Mouse (Mus musculus) embryo, embryonic 9.5 days (tissue): ENCODE results near the gene Pygo2.
A peak's percentile ranks its signal among the peaks of the same experiment; 100 is the strongest.
"Not testable (repeated sequence)": the region's sequence is repeated elsewhere in the genome, so short reads cannot be mapped to it uniquely, and the experiment has no call there.

ENCODE experiments used
- DNase-seq: peaks from one replicate; pipeline ENCODE4 v3.0.0-alpha.2; 2017; ENCODE audit errors: extremely low spot score

Gene Pygo2

DNA sequence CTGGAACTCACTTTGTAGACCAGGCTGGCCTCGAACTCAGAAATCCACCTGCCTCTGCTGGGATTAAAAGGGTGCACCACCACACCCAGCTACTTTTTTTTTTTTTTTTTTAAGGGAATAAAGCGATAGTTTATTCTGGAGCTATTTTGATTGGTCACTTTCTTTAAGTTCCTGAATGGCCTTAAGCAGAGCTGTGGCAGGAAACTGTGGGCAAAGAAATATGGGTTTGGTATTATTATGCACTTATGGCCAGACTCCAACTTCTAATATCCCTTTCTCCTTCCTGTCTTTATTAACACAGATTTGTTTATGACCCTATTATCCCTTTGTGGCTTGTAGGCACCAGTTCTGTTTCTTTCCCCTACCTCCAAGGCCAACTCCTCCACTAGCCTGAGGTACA, 9.6 kb upstream of the Pygo2 start:
- DNase-seq, result no peak

DNA sequence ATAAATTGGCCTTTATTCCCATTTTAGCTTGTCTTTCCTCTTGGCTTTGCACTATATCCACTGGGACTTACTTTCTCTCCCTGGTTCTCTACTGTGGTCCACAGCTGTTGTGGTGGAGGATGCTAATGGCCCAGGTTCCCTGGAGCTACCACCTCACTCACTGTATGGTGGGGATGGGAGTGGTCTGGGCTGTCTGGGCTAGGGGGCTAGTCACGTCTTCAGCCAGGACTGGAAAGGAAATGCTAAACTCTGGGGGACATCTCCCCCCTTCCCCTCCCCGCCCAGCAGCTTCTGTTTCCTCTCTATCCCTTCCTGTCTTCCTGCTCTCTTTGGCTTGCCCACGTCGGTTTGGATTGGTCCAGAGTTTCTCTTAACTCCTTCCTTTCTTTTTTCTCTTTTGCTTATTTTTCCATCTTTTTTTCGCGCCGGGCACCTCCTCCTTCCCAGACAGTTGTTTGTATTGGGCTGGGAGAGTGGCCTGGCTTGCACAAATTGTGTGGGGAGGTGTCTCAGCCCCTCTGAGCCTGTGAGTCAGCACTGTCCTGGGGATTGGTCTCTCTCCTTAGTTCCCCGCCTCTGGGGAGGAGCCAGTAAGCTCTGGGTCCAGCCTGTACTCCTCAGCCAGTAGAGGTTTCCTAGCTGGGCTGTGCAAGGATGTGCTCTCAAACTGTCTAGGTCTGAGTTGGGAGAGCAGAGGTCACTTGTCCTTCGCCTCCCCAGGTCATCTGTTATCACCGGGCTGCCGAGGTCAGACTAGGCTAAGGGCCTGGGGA, 8.8 kb upstream of the Pygo2 start:
- DNase-seq, result peak; percentile 80

DNA sequence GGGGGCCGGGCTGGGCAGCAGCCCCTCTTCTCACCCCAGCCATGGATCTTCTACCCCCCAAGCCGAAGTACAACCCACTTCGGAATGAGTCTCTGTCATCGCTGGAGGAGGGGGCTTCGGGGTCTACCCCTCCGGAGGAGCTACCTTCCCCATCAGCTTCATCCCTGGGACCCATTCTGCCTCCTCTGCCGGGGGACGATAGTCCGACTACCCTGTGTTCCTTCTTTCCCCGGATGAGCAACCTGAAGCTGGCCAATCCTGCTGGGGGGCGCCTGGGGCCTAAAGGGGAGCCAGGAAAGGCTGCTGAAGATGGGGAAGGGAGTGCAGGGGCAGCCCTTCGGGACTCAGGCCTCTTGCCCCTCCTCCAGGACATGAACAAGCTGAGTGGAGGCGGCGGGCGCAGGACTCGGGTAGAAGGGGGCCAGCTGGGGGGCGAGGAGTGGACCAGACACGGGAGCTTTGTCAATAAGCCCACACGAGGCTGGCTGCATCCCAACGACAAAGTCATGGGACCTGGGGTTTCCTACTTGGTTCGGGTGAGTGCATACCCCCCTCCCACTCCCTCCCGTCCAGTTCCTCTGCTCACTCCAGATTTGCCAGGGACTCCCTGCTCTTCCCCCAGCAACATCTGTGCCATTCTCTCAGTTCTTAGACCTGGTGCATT, 8.1 kb upstream of the Pygo2 start:
- peak; percentile 34 for DNase-seq

GRCm38 (mm10) chr3:89422556-89423205, 7.3 kb upstream of the Pygo2 start:
- DNase-seq, result no peak

DNA sequence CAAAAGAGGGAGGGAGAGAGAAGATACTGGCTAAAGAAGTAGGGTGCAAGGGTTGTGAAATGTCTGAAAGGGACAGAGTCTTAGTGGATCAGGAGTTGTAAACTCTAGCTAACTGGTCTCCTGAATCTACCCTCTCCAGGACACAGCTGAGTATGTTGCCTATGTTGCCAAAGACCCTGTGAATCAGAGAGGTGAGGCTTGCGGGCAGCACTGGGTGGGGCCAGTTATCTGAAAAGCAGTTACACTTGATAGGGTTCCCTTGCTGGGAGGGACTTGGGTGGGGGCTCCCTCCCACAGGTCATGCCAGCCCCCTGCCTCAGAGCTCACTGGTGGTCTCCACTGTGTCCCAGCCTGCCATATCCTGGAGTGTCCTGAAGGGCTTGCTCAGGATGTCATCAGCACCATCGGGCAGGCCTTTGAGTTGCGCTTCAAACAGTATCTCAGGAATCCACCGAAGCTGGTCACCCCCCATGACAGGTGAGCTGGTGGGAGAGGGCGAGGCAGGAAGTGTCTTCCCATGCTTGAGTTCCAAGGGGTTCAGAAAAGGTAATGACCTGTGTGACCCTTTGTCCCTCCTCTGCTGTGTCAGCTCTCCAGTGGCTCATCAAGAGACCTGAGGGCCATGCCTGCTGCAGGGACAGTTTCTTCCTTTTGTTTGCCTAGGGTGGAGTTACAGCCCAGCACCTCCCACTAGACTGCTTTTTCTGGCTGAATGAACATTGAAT, 5.4 kb upstream of the Pygo2 start:
- no peak for DNase-seq

DNA sequence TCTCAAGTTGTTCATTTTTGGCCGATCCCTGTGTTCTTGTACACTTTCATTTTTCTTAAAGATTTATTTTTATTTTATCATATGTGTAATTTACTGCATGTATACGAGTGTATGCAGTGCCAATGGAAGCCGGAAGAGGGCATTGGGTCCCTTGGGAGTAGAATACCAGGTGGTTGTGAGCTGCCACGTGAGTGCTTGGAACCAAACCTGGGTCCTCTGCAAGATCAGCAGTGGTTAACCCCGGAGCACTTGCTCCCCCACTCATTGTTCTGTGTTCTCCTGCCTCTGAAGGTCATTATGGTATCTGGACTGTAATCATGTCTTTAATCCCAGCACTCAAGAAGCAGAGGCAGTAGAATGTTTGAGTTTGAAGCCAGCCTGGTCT, 4.9 kb upstream of the Pygo2 start:
- DNase-seq, result no peak

DNA sequence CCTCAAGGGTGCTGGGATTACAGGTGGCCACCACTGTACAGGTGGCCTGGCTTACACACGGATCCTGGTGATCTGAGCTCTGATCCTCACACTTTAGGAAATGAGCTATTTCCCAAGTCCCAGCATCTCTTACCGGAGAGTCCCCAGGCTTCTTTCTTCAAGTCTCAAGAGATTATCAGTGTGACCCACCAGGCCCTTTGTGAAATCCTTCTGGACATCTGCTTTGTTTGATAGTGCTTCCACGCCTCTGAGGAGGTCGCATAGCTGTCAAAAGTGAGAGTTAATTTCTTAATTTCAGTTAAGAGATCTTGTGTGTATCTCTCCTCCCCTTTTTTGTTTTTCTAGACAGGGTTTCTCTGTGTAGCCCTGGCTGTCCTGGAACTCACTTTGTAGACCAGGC, 4.1 kb upstream of the Pygo2 start:
- no peak for DNase-seq

GRCm38 (mm10) chr3:89429021-89429420, 993 bp upstream of the Pygo2 start:
- not testable (repeated sequence) for DNase-seq

DNA sequence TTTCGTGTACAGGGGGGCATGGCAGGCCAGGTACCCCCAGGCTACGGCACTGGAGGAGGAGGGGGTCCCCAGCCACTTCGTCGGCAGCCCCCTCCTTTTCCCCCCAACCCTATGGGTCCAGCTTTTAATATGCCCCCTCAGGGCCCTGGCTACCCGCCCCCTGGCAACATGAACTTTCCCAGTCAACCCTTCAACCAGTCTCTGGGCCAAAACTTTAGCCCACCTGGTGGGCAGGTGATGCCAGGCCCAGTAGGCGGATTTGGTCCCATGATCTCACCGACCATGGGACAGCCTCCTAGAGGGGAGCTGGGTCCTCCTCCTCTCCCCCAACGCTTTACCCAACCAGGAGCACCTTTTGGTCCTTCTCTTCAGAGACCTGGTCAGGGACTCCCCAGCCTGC, 2.6 kb downstream of the Pygo2 start:
- DNase-seq, result no peak

- DNase-seq, result no peak
Measured at GRCm38 (mm10) chr3:89434532-89434931, 4.5 kb downstream of the Pygo2 start.

DNA sequence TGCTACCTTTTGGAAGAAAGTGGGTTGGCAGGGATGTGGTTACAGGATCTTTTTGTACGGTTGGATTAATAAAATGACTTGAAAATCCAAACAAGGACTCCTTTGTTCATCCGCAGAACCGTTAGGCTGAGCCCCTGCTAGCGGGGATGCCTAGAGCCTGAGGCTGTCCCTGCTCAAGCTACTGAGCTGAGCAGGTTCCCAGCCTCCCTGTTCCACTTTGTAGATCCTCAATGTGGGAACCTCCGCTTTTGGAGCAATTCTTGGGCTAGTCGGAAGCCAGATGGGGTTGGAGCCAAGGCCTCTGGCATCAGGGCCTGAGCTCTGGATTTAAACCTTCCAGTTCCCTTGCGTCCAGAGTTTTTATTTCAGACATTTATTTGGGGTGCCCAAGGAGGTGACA, 5.0 kb downstream of the Pygo2 start:
- DNase-seq, result no peak

GRCm38 (mm10) chr3:89436176-89437113, 6.4 kb downstream of the Pygo2 start, which contains the start of gene Pbxip1:
Gene Pbxip1, plus strand, starts transcription at chr3:89436706.
- peak; percentile 88 for DNase-seq

DNA sequence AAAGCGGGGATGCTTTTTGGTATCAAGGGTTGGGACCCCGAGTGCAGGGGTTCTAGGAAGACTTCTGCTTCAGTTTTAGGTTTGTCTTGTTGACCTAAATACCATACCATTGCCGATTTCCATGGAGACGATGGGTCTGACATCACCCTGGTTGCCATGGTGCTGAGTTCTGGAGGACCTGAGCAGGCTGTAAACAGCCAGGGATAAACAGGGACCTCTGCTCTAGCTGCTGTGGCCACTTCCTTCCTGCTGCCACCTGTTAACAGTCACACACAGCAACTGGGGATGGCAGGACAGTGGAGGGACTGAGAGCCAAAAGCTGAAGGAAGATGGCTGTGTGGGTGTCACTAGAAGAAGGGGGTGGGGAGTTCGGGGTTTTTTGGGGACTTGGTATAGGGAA, 7.3 kb downstream of the Pygo2 start:
- DNase-seq, result peak; percentile 43

DNA sequence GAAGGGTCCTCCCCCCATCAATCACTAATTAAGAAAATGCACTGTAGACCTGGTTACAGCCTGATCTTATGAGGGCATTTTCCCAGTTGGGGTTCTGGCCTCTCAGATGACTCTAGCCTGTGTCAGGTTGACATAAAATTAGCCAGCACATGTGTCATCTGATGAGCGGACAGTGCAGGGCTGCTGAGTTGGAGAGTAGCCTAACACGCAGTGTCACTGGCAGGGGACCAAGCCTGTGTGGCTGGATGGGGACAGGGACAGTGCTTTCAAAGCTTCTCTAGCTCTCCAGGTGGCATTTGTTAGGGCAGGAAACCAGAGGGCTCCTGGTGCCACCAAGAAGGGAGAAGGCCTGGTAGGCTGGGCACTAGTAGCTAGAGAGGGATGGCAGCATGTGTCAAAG, 10.7 kb downstream of the Pygo2 start:
- no peak for DNase-seq

DNA sequence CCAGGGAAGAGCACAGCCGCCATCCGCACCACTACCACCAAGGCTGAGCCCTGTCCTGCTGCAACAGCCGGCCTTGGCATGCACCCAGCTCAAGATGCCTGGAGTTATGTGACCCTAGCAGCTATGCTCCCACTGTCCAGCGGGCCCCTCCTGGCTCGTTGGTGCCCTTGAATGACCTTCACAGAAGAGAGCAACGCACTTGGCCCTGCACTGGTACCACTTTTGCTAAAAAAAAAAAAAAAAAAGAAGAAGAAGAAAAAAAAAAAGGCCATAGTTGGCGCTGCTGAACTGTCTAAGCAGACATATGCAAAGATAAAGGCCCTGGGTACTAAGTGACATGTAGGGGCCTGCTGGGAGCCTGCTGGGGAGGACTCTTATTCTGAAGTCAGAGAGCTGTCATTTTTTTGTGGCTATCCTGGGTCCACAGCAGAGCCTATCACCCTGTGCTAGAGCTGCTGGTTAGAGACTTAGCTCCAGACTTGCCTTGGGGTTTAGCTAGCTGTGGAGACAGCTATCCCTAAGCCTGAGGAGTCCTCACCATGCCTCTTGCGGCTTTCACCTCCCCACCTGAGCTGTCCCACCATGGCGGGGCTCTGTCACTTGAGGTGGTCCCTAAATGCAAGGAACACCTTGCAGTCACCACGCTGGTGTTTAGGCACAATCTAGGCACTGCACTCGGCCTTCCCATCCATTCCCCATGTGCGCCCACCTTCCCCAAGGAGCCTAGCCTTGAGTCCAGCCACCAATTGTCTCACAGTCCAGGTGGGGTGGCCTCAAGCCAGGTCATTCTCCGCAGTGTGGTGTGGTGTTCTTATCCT, 18.9 kb downstream of the Pygo2 start:
- no peak for DNase-seq

- peak; percentile 68 for DNase-seq
Measured at GRCm38 (mm10) chr3:89449541-89449940, 19.5 kb downstream of the Pygo2 start.

GRCm38 (mm10) chr3:89451916-89452315, 21.9 kb downstream of the Pygo2 start:
- DNase-seq, result no peak

DNA sequence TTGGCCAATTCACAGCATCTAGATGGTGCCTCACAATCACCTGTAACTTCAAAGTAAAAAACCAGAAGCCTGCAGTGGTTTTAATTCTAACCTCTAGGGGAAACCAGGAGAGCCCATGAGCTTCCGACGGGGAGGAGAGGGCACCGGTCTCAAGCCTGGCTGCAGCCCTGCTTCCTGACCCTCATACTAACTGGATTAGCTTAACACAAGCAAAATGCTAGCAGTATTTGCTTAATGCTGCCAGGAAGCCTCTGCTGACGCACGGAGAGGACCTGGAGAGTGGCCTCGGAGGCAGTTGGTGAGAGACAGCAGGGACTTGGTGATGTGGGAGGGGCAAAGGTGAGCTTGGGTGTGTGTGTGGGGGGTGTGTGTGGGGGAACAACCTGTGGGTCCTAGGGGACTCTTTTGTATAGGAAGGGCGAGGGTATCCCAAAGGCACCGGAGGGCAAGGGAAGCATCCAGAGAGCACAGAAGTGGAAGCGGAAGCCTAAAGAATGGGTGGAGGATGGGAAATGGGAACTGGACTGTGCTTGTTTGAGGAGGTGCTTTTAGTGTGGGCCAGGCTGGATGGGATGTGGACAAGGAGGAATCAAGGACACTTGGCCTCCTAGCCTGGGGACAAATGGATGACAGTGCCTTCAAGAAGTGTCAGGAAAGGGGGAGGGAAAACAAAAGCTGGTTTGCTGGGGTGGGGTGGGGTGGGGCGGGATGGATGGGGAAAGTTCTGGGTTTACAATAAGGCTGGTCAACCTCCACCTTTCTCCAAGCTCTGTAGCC, 24.6 kb downstream of the Pygo2 start, which contains the start of gene Pmvk:
Pmvk (plus strand) TSS at position 141 of the 777 bp plus-strand sequence.
- DNase-seq, result no peak

DNA sequence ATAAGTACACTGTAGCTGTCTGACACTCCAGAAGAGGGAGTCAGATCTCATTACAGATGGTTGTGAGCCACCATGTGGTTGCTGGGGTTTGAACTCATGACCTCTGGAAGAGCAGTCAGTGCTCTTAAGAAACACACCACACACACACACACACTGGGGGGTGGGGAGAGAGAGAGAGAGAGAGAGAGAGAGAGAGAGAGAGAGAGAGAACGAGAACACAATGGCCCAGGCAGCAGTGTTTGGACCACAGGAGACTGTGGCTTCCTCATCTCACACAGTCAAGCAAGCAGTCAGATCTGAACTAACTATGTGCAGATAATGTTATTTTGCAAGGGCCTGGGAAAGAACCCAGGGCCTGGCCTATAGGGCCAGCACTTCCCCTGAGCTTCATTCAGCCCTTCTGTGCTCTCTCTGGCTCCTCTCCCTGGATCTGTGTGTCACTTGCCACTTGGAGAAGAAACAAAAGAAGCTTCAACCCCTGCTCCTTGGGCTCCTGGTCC, 25.8 kb downstream of the Pygo2 start:
- DNase-seq, result no peak
